40 mouse cellular contexts compared by ENCODE assay signal in genomic region chr9:110849162-110849561, GRCm38 (mm10). TPM values are rescaled to one million over a fixed set of nuclear protein-coding genes. Genes with fewer than 3 reads are reported as not detected.
DNase-seq lines count a peak whose midpoint lies in the region; TF ChIP-seq lines count a peak whose summit lies in the region.
"Had no signal": no experiment of that assay in that cellular context is flagged by ENCODE, and none has a peak within 500 bp of the region (broad histone marks: within the 10 kb centered on the region; RNA-seq: fewer than 3 reads in every experiment).

No protein-coding gene starts in this region.

- H3K4me3 ChIP-seq in embryonic fibroblast, embryonic 13.5 days (ENCODE audit: insufficient read depth, low read length), result no peak overlapping the region
- H3K4me3 ChIP-seq in left cerebral cortex, adult 2 months, result no peak overlapping the region
- H3K4me3 ChIP-seq in heart, adult 2 months, result no peak overlapping the region
- H3K4me3 ChIP-seq: embryonic facial prominence, embryonic 12.5 days; forebrain, embryonic 12.5 days; hindbrain, embryonic 12.5 days; intestine, embryonic 15.5 days; layer of hippocampus, adult 2 months; liver, embryonic 15.5 days; neural tube, embryonic 12.5 days had no signal

- WGBS in heart, adult 2 months, result 57% methylated on average over 7 of the region's 7 CpGs

- no peak for TF ChIP-seq CTCF in embryonic fibroblast, embryonic 13.5 days (IDR thresholded peaks at IDR 0.05; ENCODE audit: borderline replicate concordance, insufficient read depth, low read length)
- no peak for TF ChIP-seq CTCF in left cerebral cortex, adult 2 months (IDR thresholded peaks at IDR 0.05)
- TF ChIP-seq CTCF in heart, adult 2 months (IDR thresholded peaks at IDR 0.05), result no peak

- peaks cover 7% of the 10 kb centered on the region for H3K4me1 ChIP-seq in embryonic fibroblast, embryonic 13.5 days (ENCODE audit: control insufficient read depth, insufficient read depth, low read length)
- H3K4me1 ChIP-seq in heart, adult 2 months (ENCODE audit: control insufficient read depth, insufficient read depth, low read length), result no peaks in the 10 kb centered on the region
- H3K4me1 ChIP-seq: embryonic facial prominence, embryonic 12.5 days; forebrain, embryonic 12.5 days; hindbrain, embryonic 12.5 days; intestine, embryonic 15.5 days; liver, embryonic 15.5 days; neural tube, embryonic 12.5 days had no signal

- H3K27ac ChIP-seq in embryonic fibroblast, embryonic 13.5 days (ENCODE audit: insufficient read depth, low read length), result peak overlapping the region; percentile 3; the same call in 1 of the 2 replicates
- no peak overlapping the region for H3K27ac ChIP-seq in left cerebral cortex, adult 2 months
- no peak overlapping the region for H3K27ac ChIP-seq in heart, adult 2 months
- H3K27ac ChIP-seq: embryonic facial prominence, embryonic 12.5 days; forebrain, embryonic 12.5 days; hindbrain, embryonic 12.5 days; hindbrain, postnatal 0 days; intestine, embryonic 15.5 days; layer of hippocampus, adult 2 months; liver, embryonic 15.5 days; neural tube, embryonic 12.5 days; stomach, postnatal 0 days had no signal

- H3K9ac ChIP-seq in heart, adult 2 months (ENCODE audit: low read depth, low read length), result no peak overlapping the region
- H3K9ac ChIP-seq: embryonic facial prominence, embryonic 12.5 days; forebrain, embryonic 12.5 days; forebrain, postnatal 0 days; hindbrain, embryonic 12.5 days; intestine, embryonic 15.5 days; liver, embryonic 15.5 days; lung, embryonic 14.5 days; neural tube, embryonic 12.5 days had no signal

- TF ChIP-seq POLR2A in embryonic fibroblast, embryonic 13.5 days (IDR thresholded peaks at IDR 0.05; ENCODE audit: low read depth, low read length), result no peak
- no peak for TF ChIP-seq POLR2A in heart, adult 2 months (IDR thresholded peaks at IDR 0.05; ENCODE audit: insufficient read depth, low read depth, low read length)

- intact Hi-C loops in left cerebral cortex, adult 2 months (cut with DNase I), result no loop called here
- intact Hi-C loops in heart, adult 2 months (cut with DNase I), result no loop called here

- H3K36me3 ChIP-seq in heart, adult 2 months (ENCODE audit: control insufficient read depth, insufficient read depth, low read length), result no peaks in the 10 kb centered on the region
- H3K36me3 ChIP-seq: embryonic facial prominence, embryonic 12.5 days; forebrain, embryonic 12.5 days; hindbrain, embryonic 12.5 days; intestine, embryonic 15.5 days; liver, embryonic 15.5 days; neural tube, embryonic 12.5 days had no signal

- TF ChIP-seq EP300 in heart, adult 2 months (IDR thresholded peaks at IDR 0.05; ENCODE audit: insufficient read depth, low read depth, low read length), result no peak

- no peaks in the 10 kb centered on the region for H3K27me3 ChIP-seq in heart, adult 2 months (ENCODE audit: control insufficient read depth, insufficient read depth, low read length)
- H3K27me3 ChIP-seq: embryonic facial prominence, embryonic 12.5 days; forebrain, embryonic 12.5 days; hindbrain, embryonic 12.5 days; intestine, embryonic 15.5 days; liver, embryonic 15.5 days; neural tube, embryonic 12.5 days had no signal

- H3K79me2 ChIP-seq in heart, adult 2 months (replicated peaks; ENCODE audit: control insufficient read depth, insufficient read depth, low read length), result no peaks in the 10 kb centered on the region

- DNase-seq in adrenal gland, postnatal 25 days, result peak; percentile 34
- no peak for DNase-seq in adrenal gland, postnatal 14 days
- DNase-seq in 3134 (ENCODE audit: extremely low read depth, insufficient read length, low spot score) (peak; percentile 58), NIH3T3 (ENCODE audit: low read depth) (peak; percentile 63)
- DNase-seq in left cerebral cortex, adult 2 months (ENCODE audit: extremely low spot score in 1 of 2, low spot score in 2 of 2), result no peak
- no peak for DNase-seq in heart, adult 2 months
- no peak for DNase-seq in left cerebral cortex, adult 18-20 months (ENCODE audit: low spot score in 2 of 2)
- DNase-seq: adrenal gland, adult 2 months; cerebellum, adult 18-20 months; cerebellum, postnatal 36 days; forebrain, postnatal 0 days; gastrocnemius, postnatal 14 days; heart, adult 11 months; heart, postnatal 36 days; kidney, adult 2 months; kidney, postnatal 36 days; lung, embryonic 14.5 days; lung, postnatal 14 days; right cerebral cortex, postnatal 4 days; thymus, adult 18-20 months; thymus, postnatal 25 days had no signal

RNA-seq across cellular contexts. Expression of gene Prss46, which starts 4.9 kb away (rescaled TPM):
- total RNA-seq in adrenal gland, postnatal 25 days (2021), result not detected in 2 replicates
- total RNA-seq in adrenal gland, postnatal 14 days (2021), result not detected in 2 replicates
- 0.86 and 1.4 TPM in 2 replicates for polyA plus RNA-seq in embryonic fibroblast, embryonic 13.5 days (2011; ENCODE audit: insufficient read length, low read depth, missing spikeins)
- not detected for total RNA-seq in left cerebral cortex, adult 2 months (2021)
- not detected for total RNA-seq in heart, adult 2 months (2021)
- 0.18 TPM in 1 of 2 replicates, not detected in the other for polyA plus RNA-seq in heart, adult 2 months (2012; rRNA removed)
- total RNA-seq in left cerebral cortex, adult 18-20 months (2021), result not detected
- total RNA-seq: adrenal gland, adult 2 months; forebrain, postnatal 0 days; gastrocnemius, postnatal 14 days; heart, postnatal 36 days; hindbrain, postnatal 0 days; layer of hippocampus, adult 2 months; liver, adult 2 months had no signal
- polyA plus RNA-seq: adrenal gland, adult 2 months; CD4-positive, CD25-positive, alpha-beta regulatory T cell, adult 4 months; embryonic facial prominence, embryonic 12.5 days; forebrain, embryonic 12.5 days; heart, embryonic 11.5 days; heart, embryonic 16.5 days; hindbrain, embryonic 12.5 days; hindbrain, postnatal 0 days; intestine, embryonic 15.5 days; kidney, adult 2 months; kidney, embryonic 16.5 days; limb, embryonic 11.5 days; liver, adult 2 months; liver, embryonic 15.5 days; lung, embryonic 14.5 days; midbrain, embryonic 16.5 days; neural tube, embryonic 12.5 days; spleen, adult 2 months; stomach, postnatal 0 days had no signal

RNA-seq across cellular contexts. Expression of gene Prss50, which starts 8.6 kb away (rescaled TPM):
- not detected in 2 replicates for total RNA-seq in adrenal gland, postnatal 25 days (2021)
- total RNA-seq in adrenal gland, postnatal 14 days (2021), result 0.37 TPM in 1 of 2 replicates, not detected in the other
- not detected in 2 replicates for polyA plus RNA-seq in embryonic fibroblast, embryonic 13.5 days (2011; ENCODE audit: insufficient read length, low read depth, missing spikeins)
- total RNA-seq in left cerebral cortex, adult 2 months (2021), result under 1 TPM; 0.93 to 0.94 TPM
- total RNA-seq in heart, adult 2 months (2021), result not detected
- not detected in 2 replicates for polyA plus RNA-seq in heart, adult 2 months (2012; rRNA removed)
- 1 to 10 TPM; 1.1 to 2.1 TPM for total RNA-seq in left cerebral cortex, adult 18-20 months (2021)
- total RNA-seq: adrenal gland, adult 2 months; gastrocnemius, postnatal 14 days; heart, postnatal 36 days; liver, adult 2 months had no signal
- polyA plus RNA-seq: adrenal gland, adult 2 months; CD4-positive, CD25-positive, alpha-beta regulatory T cell, adult 4 months; heart, embryonic 16.5 days; hindbrain, embryonic 12.5 days; kidney, adult 2 months; liver, adult 2 months; lung, embryonic 14.5 days had no signal

RNA-seq across cellular contexts. Expression of gene Prss45, which starts 14.8 kb away (rescaled TPM):
- not detected in 2 replicates for total RNA-seq in adrenal gland, postnatal 25 days (2021)
- not detected in 2 replicates for total RNA-seq in adrenal gland, postnatal 14 days (2021)
- not detected in 2 replicates for polyA plus RNA-seq in embryonic fibroblast, embryonic 13.5 days (2011; ENCODE audit: insufficient read length, low read depth, missing spikeins)
- under 1 TPM; 0.38 to 0.49 TPM for total RNA-seq in left cerebral cortex, adult 2 months (2021)
- not detected for total RNA-seq in heart, adult 2 months (2021)
- 0.18 TPM in 1 of 2 replicates, not detected in the other for polyA plus RNA-seq in heart, adult 2 months (2012; rRNA removed)
- total RNA-seq in left cerebral cortex, adult 18-20 months (2021), result under 1 TPM; 0.47 to 0.60 TPM
- total RNA-seq: adrenal gland, adult 2 months; gastrocnemius, postnatal 14 days; heart, postnatal 36 days; liver, adult 2 months had no signal
- polyA plus RNA-seq: adrenal gland, adult 2 months; CD4-positive, CD25-positive, alpha-beta regulatory T cell, adult 4 months; embryonic facial prominence, embryonic 12.5 days; forebrain, embryonic 12.5 days; forebrain, postnatal 0 days; heart, embryonic 11.5 days; hindbrain, embryonic 12.5 days; intestine, embryonic 15.5 days; kidney, adult 2 months; kidney, embryonic 16.5 days; limb, embryonic 11.5 days; liver, adult 2 months; liver, embryonic 15.5 days; lung, embryonic 14.5 days; midbrain, embryonic 11.5 days; neural tube, embryonic 12.5 days; spleen, adult 2 months; stomach, postnatal 0 days had no signal

RNA-seq across cellular contexts. Expression of gene Prss43, which starts 22.7 kb away (rescaled TPM):
- total RNA-seq in adrenal gland, postnatal 25 days (2021), result not detected in 2 replicates
- not detected in 2 replicates for total RNA-seq in adrenal gland, postnatal 14 days (2021)
- not detected in 2 replicates for polyA plus RNA-seq in embryonic fibroblast, embryonic 13.5 days (2011; ENCODE audit: insufficient read length, low read depth, missing spikeins)
- total RNA-seq in left cerebral cortex, adult 2 months (2021), result under 1 TPM in 1 of 2 experiments, not detected in 1; 0.14 TPM
- total RNA-seq in heart, adult 2 months (2021), result not detected
- polyA plus RNA-seq in heart, adult 2 months (2012; rRNA removed), result not detected in 2 replicates
- total RNA-seq in left cerebral cortex, adult 18-20 months (2021), result under 1 TPM in 1 of 2 experiments, not detected in 1; 0.28 TPM
- total RNA-seq: adrenal gland, adult 2 months; forebrain, postnatal 0 days; gastrocnemius, postnatal 14 days; heart, postnatal 36 days; hindbrain, postnatal 0 days; liver, adult 2 months had no signal
- polyA plus RNA-seq: adrenal gland, adult 2 months; CD4-positive, CD25-positive, alpha-beta regulatory T cell, adult 4 months; embryonic facial prominence, embryonic 12.5 days; forebrain, embryonic 12.5 days; forebrain, postnatal 0 days; heart, embryonic 11.5 days; heart, embryonic 16.5 days; hindbrain, embryonic 12.5 days; intestine, embryonic 15.5 days; kidney, adult 2 months; kidney, embryonic 16.5 days; limb, embryonic 11.5 days; liver, adult 2 months; liver, embryonic 15.5 days; lung, embryonic 14.5 days; midbrain, embryonic 11.5 days; midbrain, embryonic 16.5 days; neural tube, embryonic 12.5 days; spleen, adult 2 months; stomach, postnatal 0 days had no signal

RNA-seq across cellular contexts. Expression of gene Als2cl, which starts 30.5 kb away (rescaled TPM):
- 19.7 and 22.1 TPM in 2 replicates for total RNA-seq in adrenal gland, postnatal 25 days (2021)
- total RNA-seq in adrenal gland, postnatal 14 days (2021), result 17.1 and 21.3 TPM in 2 replicates
- polyA plus RNA-seq in embryonic fibroblast, embryonic 13.5 days (2011; ENCODE audit: insufficient read length, low read depth, missing spikeins), result 3.5 and 7.1 TPM in 2 replicates
- total RNA-seq in left cerebral cortex, adult 2 months (2021), result 10 to 100 TPM in 1 of 2 experiments, 1 to 10 TPM in 1; 8.4 to 10.8 TPM
- total RNA-seq in heart, adult 2 months (2021), result 10 to 100 TPM; 13.7 to 14.2 TPM
- 25.7 and 25.9 TPM in 2 replicates for polyA plus RNA-seq in heart, adult 2 months (2012; rRNA removed)
- 10 to 100 TPM; 10.6 to 14.2 TPM for total RNA-seq in left cerebral cortex, adult 18-20 months (2021)

Comparison
In these comparisons a context has a peak if more than half of its experiments do, and no peak if none do; other contexts are left out.
1. DNase-seq: peak in adrenal gland, postnatal 25 days (single experiment), 3134 (single experiment) and NIH3T3 (single experiment); none in adrenal gland, postnatal 14 days (single experiment), left cerebral cortex, adult 2 months (0 of 2), heart, adult 2 months (0 of 2) and left cerebral cortex, adult 18-20 months (0 of 2).